Comparison of ENCODE assay signal across 9 mouse cellular contexts in the genomic region with DNA sequence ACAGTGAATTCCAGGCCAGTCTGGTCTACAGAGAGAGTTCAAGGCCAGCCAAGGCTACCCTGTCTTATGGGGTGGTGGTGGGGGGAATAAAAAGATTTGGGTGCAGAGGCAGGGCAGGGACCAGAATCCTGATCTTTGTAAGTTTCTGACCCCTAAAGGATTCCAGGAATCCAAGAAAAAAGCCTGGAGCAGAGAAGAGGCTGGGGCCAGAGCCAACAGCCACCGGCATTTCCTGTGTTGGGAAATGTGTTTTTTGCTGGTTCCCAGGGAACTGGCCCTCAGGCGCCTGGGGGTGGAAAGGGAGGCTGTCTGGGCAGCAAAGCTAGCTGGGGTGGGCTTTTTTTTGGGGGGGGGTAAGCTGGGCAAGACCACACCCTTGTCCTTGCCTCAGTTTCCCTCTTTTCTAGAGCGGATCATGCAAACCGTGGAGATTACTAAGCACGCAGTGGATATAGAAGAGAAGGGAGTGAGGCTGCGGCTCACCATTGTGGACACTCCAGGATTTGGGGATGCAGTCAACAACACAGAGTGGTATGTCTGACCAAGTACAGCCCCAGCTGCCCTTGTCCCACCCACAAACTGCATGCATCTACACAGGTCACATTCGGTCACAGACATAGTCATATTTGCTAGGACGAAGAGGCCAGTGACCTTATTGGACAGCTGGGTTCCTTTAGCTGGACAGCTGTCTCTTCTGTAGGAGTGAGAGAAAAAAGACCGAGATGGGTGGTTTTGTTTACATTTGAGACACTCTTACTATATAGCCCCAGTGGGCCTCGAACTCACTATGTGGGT. TPM values are rescaled to one million over a fixed set of nuclear protein-coding genes. Genes with fewer than 3 reads are reported as not detected.
DNase-seq lines count a peak whose midpoint lies in the region; ATAC-seq lines count a peak whose summit lies in the region.
"Had no signal": no experiment of that assay in that cellular context is flagged by ENCODE, and none has a peak within 500 bp of the region (broad histone marks: within the 10 kb centered on the region; RNA-seq: fewer than 3 reads in every experiment).

No protein-coding gene starts in this region.

- no peak overlapping the region for H3K4me3 ChIP-seq in heart, embryonic 13.5 days
- H3K4me3 ChIP-seq in liver, embryonic 15.5 days (replicated peaks): no peak overlapping the region

- H3K9me3 ChIP-seq in heart, embryonic 13.5 days: no peaks in the 10 kb centered on the region
- H3K9me3 ChIP-seq in liver, embryonic 15.5 days (replicated peaks): no peaks in the 10 kb centered on the region

- no peaks in the 10 kb centered on the region for H3K27me3 ChIP-seq in heart, embryonic 13.5 days (replicated peaks)
- H3K27me3 ChIP-seq in liver, embryonic 15.5 days: no peaks in the 10 kb centered on the region

- no peaks in the 10 kb centered on the region for H3K36me3 ChIP-seq in heart, embryonic 13.5 days
- no peaks in the 10 kb centered on the region for H3K36me3 ChIP-seq in liver, embryonic 15.5 days (replicated peaks)

- H3K4me2 ChIP-seq in heart, embryonic 13.5 days: no peak overlapping the region
- no peak overlapping the region for H3K4me2 ChIP-seq in liver, embryonic 15.5 days

- H3K4me1 ChIP-seq in heart, embryonic 13.5 days: peaks cover 32% of the 10 kb centered on the region
- peaks cover 9% of the 10 kb centered on the region for H3K4me1 ChIP-seq in liver, embryonic 15.5 days (replicated peaks)

- no peak overlapping the region for H3K9ac ChIP-seq in heart, embryonic 13.5 days
- H3K9ac ChIP-seq in liver, embryonic 15.5 days: no peak overlapping the region

- WGBS in heart, embryonic 13.5 days: 70% methylated on average over 10 of the region's 10 CpGs
- WGBS in liver, embryonic 15.5 days (ENCODE audit: insufficient replicate concordance): 70% methylated on average over 10 of the region's 10 CpGs

- DNase-seq in adrenal gland, adult (ENCODE audit: inconsistent age in 2 of 2, low spot score in 1 of 2): peak; percentile 3 to 62
- DNase-seq in adrenal gland, adult 8-10 months: no peak
- DNase-seq in 3134 (ENCODE audit: extremely low read depth, insufficient read length, low spot score): peak; percentile 54
- no peak for DNase-seq in right cerebral cortex, adult 2 months (ENCODE audit: low spot score in 2 of 2)
- DNase-seq in ovary, postnatal 14 days (ENCODE audit: low spot score): no peak
- DNase-seq in spleen, adult 18-20 months: no peak

- ATAC-seq in heart, embryonic 13.5 days (ENCODE audit: extremely low read depth, insufficient number of reproducible peaks, low FRiP score, low TSS enrichment): no peak
- ATAC-seq in liver, embryonic 15.5 days (ENCODE audit: insufficient read depth): no peak

- H3K27ac ChIP-seq in heart, embryonic 13.5 days (replicated peaks): peak overlapping the region; percentile 67
- peak overlapping the region; percentile 6; the same call in 1 of the 2 replicates for H3K27ac ChIP-seq in liver, embryonic 15.5 days (replicated peaks)

RNA-seq across cellular contexts. Expression of a gene that starts 7.1 kb away (rescaled TPM):
- total RNA-seq in adrenal gland, adult 8-10 months (2022): 10 to 100 TPM; 33.5 to 38.1 (median 34.7) TPM
- 14.1 and 14.7 TPM in 2 replicates for polyA plus RNA-seq in heart, embryonic 13.5 days (2015; fragmentation: Nextera tagmentation; extraction: Ambion mirVana)
- polyA plus RNA-seq in liver, embryonic 15.5 days (2015; fragmentation: Nextera tagmentation; extraction: Ambion mirVana): 9.7 and 11.0 TPM in 2 replicates

RNA-seq across cellular contexts. Expression of a gene that starts 16.2 kb away (rescaled TPM):
- 100 to 1,000 TPM in 1 of 4 experiments, 10 to 100 TPM in 3; 37.7 to 114 (median 64.6) TPM for total RNA-seq in adrenal gland, adult 8-10 months (2022)
- 15.3 and 18.5 TPM in 2 replicates for polyA plus RNA-seq in heart, embryonic 13.5 days (2015; fragmentation: Nextera tagmentation; extraction: Ambion mirVana)
- 11.6 and 12.6 TPM in 2 replicates for polyA plus RNA-seq in liver, embryonic 15.5 days (2015; fragmentation: Nextera tagmentation; extraction: Ambion mirVana)

RNA-seq across cellular contexts. Expression of a gene that starts 18.5 kb away (rescaled TPM):
- total RNA-seq in adrenal gland, adult 8-10 months (2022): not detected
- not detected in 2 replicates for polyA plus RNA-seq in heart, embryonic 13.5 days (2015; fragmentation: Nextera tagmentation; extraction: Ambion mirVana)
- not detected in 2 replicates for polyA plus RNA-seq in liver, embryonic 15.5 days (2015; fragmentation: Nextera tagmentation; extraction: Ambion mirVana)
- total RNA-seq: left cerebral cortex, postnatal 10 days had no signal

RNA-seq across cellular contexts. Expression of a gene that starts 32.1 kb away (rescaled TPM):
- total RNA-seq in adrenal gland, adult 8-10 months (2022): under 1 TPM in 2 of 4 experiments, not detected in 2; 0.27 to 0.49 TPM
- 0.05 and 0.13 TPM in 2 replicates for polyA plus RNA-seq in heart, embryonic 13.5 days (2015; fragmentation: Nextera tagmentation; extraction: Ambion mirVana)
- not detected in 2 replicates for polyA plus RNA-seq in liver, embryonic 15.5 days (2015; fragmentation: Nextera tagmentation; extraction: Ambion mirVana)

Comparison
In these comparisons a context has a peak if more than half of its experiments do, and no peak if none do; other contexts are left out.
1. DNase-seq: peak in adrenal gland, adult (2 of 2) and 3134 (single experiment); none in adrenal gland, adult 8-10 months (single experiment), right cerebral cortex, adult 2 months (0 of 2), ovary, postnatal 14 days (single experiment) and spleen, adult 18-20 months (0 of 2).